Mouse (Mus musculus): ENCODE data around the gene Gys2.
"Not testable (repeated sequence)": the region's sequence is repeated elsewhere in the genome, so short reads cannot be mapped to it uniquely, and the experiment has no call there.

Gene Gys2

DNA sequence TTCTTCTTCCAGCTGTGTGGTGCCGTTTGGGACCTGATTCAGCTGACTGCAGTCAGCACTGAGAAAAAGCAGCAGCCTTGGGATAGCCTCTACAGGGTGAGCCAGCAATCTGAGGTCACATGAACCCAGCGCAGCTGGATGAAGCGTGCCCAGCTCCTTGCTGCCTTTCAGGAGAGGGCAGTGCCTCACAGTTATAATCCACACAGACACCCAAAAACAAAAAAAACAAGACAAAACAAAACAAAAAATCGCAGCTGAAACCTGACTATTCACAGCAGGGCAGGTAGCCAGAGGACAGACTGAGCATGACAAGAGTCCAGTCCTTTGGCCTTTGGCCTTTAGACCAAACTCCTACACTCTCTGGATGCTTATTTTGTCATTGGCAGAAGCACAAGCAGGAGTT is at the start of gene Gys2:
Gene Gys2, minus strand, starts transcription at position 309 of the 403 bp plus-strand sequence.
- DNase-seq, result no peak

DNA sequence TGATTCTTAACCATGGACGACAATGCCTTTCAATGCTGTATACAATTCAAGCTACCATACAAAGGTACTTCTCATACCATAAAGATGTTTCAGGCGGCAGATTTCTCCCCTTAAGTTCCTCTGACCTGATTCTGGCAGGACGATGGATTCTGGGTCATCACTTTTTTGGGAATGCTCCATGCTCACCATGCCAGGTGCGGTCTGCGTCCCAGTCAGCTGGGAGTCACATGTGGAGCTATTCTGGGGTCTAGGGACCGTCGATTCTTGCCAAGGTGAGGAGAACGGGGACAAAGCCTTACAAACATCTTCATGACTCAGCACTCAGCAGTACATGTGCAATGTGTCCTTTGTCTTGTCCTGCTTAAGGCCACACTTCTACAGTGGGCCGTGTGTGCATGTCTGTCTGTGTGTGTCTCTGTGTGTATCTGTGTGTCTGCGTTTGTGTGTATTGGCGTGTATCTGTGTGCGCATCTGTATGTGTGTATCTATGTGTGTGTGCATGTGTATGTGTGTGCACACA is 48.7 kb upstream of the Gys2 start:
- DNase-seq, result no peak

- DNase-seq, result no peak
Measured at GRCm38 (mm10) chr6:142519110-142519509, 46.2 kb upstream of the Gys2 start.

- DNase-seq, result not testable (repeated sequence)
Measured at GRCm38 (mm10) chr6:142515379-142515778, 42.5 kb upstream of the Gys2 start.

GRCm38 (mm10) chr6:142514912-142515311 is 42.0 kb upstream of the Gys2 start:
- peak in 1 of 2 experiments; percentile 14 for DNase-seq

DNA sequence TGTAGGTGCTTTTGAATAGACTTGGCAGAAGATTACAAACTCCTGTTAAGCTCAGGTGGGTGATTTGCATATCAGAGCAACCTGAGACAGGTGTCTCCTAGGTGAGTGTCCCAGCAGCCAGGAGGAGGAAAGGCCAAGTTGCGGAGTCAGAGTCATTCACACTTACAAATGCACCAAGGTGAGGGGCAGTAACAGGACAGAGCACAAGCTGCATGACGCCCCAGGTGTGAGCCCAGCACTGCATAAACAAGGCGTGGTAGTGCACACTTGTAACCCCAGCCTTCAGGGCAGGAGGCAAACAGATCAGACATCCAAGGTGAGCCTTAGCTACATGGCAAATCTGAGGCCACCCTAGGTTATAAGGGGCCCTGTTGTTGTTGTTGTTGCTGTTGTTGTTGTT is 40.0 kb upstream of the Gys2 start:
- DNase-seq, result no peak

DNA sequence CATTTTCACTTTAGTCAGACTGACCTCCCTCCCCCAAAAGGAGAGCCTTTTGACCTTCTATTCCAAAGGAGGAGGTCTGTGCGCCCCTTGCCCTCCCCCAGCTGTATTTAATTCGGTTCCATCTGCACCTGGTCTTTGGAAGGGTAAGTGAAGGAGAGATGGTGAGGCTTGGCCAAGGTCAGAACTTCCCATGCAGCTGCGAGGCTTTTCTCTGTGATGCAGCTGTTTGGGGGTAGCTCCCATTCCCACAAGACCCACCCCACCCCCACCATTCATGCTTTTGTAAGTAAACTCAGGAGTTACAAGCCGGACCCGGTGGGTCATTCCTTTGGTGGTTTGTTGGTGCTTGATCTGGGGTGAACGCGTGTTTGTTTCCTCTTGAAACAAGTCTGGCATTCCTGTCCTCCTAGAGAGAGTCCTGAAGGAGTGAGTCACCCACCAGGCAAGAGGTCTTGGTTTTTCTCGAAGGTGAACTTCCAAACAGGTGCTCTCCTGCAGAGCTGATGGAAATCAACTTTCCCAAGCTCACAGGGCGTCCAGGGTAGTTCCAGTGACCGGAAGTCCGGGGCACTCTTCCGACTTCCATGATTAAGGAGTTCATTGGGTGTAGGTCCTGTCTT is 38.7 kb upstream of the Gys2 start:
- DNase-seq, result no peak

DNA sequence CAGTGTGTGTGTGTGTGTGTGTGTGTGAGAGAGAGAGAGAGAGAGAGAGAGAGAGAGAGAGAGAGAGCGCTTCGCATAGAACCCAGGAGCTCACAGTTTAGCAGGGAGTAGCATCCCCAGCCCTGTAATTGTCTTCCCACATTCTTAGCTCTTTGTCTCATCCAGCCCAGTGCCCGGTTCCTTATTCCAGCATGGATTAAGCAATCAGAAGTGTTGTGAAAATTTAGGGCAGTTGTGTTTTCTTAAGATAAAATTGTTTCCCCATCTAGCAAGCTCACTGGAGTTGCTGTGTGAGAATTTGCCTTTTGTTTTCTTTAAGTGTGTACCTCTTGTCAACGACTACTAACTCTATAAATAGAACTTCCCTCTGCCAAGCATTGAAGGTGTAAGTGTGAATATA is 35.8 kb upstream of the Gys2 start:
- no peak for DNase-seq

DNA sequence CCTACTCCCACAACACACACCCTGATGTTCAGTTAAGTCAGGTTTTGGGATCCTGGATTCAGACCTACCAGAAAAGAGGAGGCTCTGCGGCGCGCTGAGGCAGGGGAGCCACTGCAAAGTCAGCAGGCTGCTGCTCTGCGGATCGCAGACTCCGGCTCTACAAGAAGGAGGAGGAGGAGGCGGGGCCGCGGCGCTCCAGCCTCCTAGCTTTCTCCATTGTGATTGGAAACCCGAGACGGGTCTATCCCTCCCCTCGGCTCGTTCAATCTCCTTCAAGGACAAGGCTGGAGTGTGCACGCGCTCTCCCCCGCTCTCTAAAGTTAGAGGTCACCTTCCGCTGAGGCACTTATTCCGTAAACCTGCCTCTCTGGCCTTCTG is 34.9 kb upstream of the Gys2 start, which contains the start of gene Ldhb:
Gene Ldhb, minus strand, starts transcription at position 173 of the 378 bp plus-strand sequence.
- peak; percentile 11 to 25 for DNase-seq

GRCm38 (mm10) chr6:142507033-142507784 is 34.3 kb upstream of the Gys2 start:
- DNase-seq, result no peak

DNA sequence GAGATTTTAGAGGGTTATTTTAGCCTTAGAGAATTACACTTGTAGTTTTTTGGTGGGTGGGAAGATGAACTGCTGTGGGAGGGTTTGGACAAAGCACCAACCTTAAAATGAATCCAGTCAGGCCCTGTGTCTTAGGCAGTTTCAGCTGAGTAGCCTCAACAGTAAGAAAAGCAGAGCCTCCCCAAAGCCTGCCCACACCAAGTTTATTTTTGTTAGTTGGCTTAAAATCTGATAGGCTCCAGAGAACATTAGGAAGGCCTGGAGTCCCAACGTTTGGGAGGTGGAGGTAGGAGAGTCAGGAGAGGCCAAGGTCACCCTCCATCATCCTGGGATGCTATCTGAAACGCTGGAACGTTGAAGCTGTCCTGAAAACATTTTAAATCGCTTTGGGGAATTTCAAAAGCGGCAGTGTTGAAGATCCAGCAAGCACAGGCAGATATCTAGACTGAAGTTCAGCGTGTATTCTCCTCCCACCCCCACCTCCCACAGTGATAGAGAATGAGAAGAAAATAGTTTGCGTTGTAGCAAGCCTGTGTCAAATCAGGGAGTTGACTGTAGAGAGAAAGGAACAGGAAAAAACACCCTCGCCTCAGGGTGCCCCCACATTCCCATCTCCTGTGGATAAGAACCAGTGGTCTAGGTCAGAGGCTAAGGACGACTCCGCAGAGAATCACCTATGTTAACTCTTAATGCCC is 33.6 kb upstream of the Gys2 start:
- DNase-seq, result no peak

DNA sequence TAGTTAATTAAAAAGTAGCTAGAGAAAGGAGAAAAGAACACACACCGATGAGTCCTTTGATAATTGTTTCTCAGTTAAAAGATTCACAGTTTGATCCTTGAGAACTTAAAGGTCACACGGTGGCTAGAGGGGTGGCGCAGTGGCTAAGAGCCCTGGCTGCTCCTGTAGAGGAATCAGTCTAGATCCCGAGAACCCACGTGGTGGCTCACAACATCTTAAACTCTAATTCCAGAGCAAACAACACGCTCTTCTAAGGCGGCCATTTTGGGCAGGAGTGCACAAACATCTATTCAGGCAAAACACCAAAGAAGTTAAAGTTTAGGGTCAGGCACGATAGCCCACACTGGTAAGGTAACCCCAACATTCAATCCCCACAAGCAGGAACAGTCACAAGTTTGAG is 30.7 kb upstream of the Gys2 start:
- DNase-seq, result no peak

DNA sequence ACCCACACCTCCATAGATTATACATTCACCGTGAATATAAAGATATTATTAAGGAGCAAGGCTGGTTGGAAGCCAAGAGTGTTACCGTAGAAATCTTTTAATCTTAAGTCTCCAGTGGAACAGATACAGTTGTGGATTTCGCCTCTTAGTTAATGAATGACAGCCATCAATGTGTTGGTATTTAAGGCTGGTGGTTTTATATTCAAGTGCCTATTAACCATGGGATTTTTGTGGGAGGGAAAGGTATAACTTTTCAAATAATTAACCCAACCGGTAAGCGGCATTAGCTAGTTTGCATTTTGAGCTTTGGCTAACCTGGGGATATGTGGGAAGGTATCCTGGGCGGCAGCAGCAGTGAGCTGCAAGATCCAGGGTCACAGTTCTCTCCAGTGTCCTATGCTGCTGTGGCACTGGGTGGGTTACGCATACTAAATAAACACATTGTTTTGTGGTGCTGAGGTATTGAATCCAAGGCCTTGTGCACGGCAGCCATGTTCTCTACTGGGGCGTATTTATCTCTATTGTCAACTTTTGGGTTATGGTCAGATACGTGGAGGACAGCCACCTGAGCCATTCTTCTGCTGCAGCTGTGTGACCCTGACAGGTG is 29.7 kb upstream of the Gys2 start:
- DNase-seq, result no peak

GRCm38 (mm10) chr6:142490114-142490513 is 17.2 kb upstream of the Gys2 start:
- DNase-seq, result not testable (repeated sequence)

- no peak for DNase-seq
Measured at GRCm38 (mm10) chr6:142487638-142488037, 14.7 kb upstream of the Gys2 start.

DNA sequence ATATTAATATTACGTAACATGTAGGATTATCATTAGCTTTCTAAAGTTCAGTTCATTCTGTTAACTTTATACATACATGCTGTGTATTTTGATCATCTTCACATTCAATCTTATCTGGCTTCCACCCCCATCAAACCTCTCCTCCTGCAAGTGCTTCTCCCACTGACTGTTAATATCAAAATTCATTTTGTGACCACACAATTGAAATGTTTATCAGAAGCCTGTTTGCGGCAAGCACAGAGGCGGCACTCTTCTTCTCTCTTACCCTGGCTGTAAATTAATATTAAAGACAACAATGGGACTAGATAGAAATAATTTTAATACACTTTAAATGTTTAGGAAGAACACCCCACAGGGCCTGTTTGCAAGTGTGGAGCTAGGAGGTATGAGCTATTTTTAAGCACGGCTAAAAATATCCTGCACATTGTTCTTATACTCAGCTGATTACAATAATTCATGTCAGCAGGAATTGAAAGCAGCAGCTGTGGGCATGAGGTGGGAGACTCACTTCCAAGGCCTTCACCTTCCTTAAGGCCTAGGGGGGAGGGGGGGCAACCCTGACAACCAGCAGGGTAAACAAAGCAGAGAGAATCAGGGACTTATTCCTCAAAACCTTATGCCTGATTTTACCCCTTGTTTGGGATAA is 12.7 kb upstream of the Gys2 start:
- DNase-seq, result no peak

GRCm38 (mm10) chr6:142477239-142477638 is 4.3 kb upstream of the Gys2 start:
- no peak for DNase-seq

DNA sequence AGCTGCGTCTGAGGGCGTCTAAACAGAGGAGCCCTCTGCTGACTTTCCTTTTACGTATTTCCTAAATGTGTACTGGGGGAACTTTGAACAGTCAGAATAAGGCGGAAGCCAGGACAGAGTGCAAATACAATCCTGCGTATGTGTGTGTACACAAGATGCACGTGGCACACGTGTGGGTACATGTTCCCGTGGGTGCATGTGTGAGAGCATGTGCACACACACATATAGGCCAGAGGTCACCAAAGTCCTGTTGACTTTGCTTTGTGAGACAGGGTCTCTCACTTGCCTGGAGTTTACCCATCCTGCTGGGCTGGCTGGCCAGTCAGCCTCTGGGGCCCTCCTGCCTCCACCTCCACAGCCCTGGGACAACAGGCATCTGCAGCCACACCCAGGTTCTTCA is 1.8 kb downstream of the Gys2 start:
- no peak for DNase-seq

- no peak for DNase-seq
Measured at GRCm38 (mm10) chr6:142469602-142470001, 3.3 kb downstream of the Gys2 start.

DNA sequence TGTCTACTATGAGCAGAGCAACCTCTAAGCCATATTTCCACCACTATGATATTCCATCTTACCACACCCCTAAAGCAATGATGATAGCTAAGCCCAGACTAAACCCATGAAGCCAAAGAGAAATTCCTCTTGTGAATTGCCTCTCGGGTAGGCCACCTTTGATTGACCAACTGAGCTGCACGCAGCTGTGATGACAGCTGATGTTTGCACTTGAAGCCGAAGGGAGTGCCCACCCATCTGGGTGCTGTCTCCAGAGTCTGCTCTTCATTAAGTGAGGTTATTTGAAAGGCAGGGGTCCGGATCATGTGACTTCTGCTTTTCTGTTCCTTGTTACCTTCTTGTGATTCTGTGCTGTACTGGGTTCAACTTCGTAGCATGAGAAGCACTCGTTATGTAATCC is 10.7 kb downstream of the Gys2 start:
- DNase-seq, result no peak

- DNase-seq, result no peak
Measured at GRCm38 (mm10) chr6:142459017-142459678, 13.8 kb downstream of the Gys2 start.

GRCm38 (mm10) chr6:142458010-142458409 is 14.9 kb downstream of the Gys2 start:
- no peak for DNase-seq

Data from spleen, adult 18-20 months (tissue).